Mouse (Mus musculus): Measurements from ENCODE around the gene Olfr744. TPM values are rescaled to one million over a fixed set of nuclear protein-coding genes. Genes with fewer than 3 reads are reported as not detected.
"Not testable (repeated sequence)": the region's sequence is repeated elsewhere in the genome, so short reads cannot be mapped to it uniquely, and the experiment has no call there.

Gene Olfr744
- 0.15 and 0.25 TPM in 2 replicates for polyA plus RNA-seq (2015; fragmentation: Nextera tagmentation; extraction: Ambion mirVana)

GRCm38 (mm10) chr14:50614579-50614978 is at the start of gene Olfr744:
TSS of gene Olfr744 (plus strand) at chr14:50614879.
- Histone ChIP-seq H3K4me3 (replicated peaks) (no peak within 1 kb of the TSS), H3K36me3 (no peaks in the 10 kb centered on the region), H3K4me2 (replicated peaks) (no peak within 1 kb of the TSS), H3K27ac (replicated peaks) (no peak within 1 kb of the TSS), H3K9me3 (replicated peaks) (no peaks in the 10 kb centered on the region), H3K4me1 (no peaks in the 10 kb centered on the region), H3K9ac (no peak within 1 kb of the TSS), H3K27me3 (no peaks in the 10 kb centered on the region)
- no peak for ATAC-seq (ENCODE audit: insufficient number of reproducible peaks, low FRiP score, low TSS enrichment, low read depth)
- WGBS = 86% methylated on average over 2 of the region's 2 CpGs

GRCm38 (mm10) chr14:50573056-50573455 is 41.6 kb upstream of the Olfr744 start:
- not testable (repeated sequence) for H3K9me3 ChIP-seq (replicated peaks); H3K9ac ChIP-seq; H3K27ac ChIP-seq (replicated peaks); H3K4me3 ChIP-seq (replicated peaks); H3K36me3 ChIP-seq; H3K4me2 ChIP-seq (replicated peaks); H3K27me3 ChIP-seq; ATAC-seq (ENCODE audit: insufficient number of reproducible peaks, low FRiP score, low TSS enrichment, low read depth); H3K4me1 ChIP-seq
- WGBS = 61% methylated on average over 1 of the region's 1 CpGs

GRCm38 (mm10) chr14:50639088-50639487 is 24.4 kb downstream of the Olfr744 start, which contains the start of gene Olfr745:
TSS of gene Olfr745 (plus strand) at chr14:50639388.
- Histone ChIP-seq H3K4me3 (replicated peaks) (no peak within 1 kb of the TSS), H3K27me3 (no peaks in the 10 kb centered on the region), H3K4me1 (no peaks in the 10 kb centered on the region), H3K9ac (no peak within 1 kb of the TSS), H3K27ac (replicated peaks) (no peak within 1 kb of the TSS), H3K36me3 (no peaks in the 10 kb centered on the region), H3K4me2 (replicated peaks) (no peak within 1 kb of the TSS), H3K9me3 (replicated peaks) (no peaks in the 10 kb centered on the region; the same call in 1 of the 2 replicates)
- 77% methylated on average over 2 of the region's 2 CpGs for WGBS
- no peak for ATAC-seq (ENCODE audit: insufficient number of reproducible peaks, low FRiP score, low TSS enrichment, low read depth)

GRCm38 (mm10) chr14:50646783-50647182 is 32.1 kb downstream of the Olfr744 start, which contains the start of gene Olfr746:
TSS of gene Olfr746 (plus strand) at chr14:50647083.
- Histone ChIP-seq H3K4me3 (replicated peaks) (no peak within 1 kb of the TSS), H3K27ac (replicated peaks) (no peak within 1 kb of the TSS), H3K9ac (no peak within 1 kb of the TSS), H3K9me3 (replicated peaks) (no peaks in the 10 kb centered on the region), H3K36me3 (no peaks in the 10 kb centered on the region), H3K4me1 (no peaks in the 10 kb centered on the region), H3K27me3 (no peaks in the 10 kb centered on the region), H3K4me2 (replicated peaks) (no peak within 1 kb of the TSS)
- ATAC-seq (ENCODE audit: insufficient number of reproducible peaks, low FRiP score, low TSS enrichment, low read depth) = no peak

Other genes starting within 250 kb of the Olfr744 start
- gene Olfr736, start 233.7 kb upstream of the Olfr744 start, polyA plus RNA-seq (2015; fragmentation: Nextera tagmentation; extraction: Ambion mirVana) = 0.21 TPM in 1 of 2 replicates, not detected in the other
- gene Olfr738, start 207.3 kb upstream of the Olfr744 start, polyA plus RNA-seq (2015; fragmentation: Nextera tagmentation; extraction: Ambion mirVana) = 0.13 and 0.17 TPM in 2 replicates
- gene Olfr739, start 196.3 kb upstream of the Olfr744 start, polyA plus RNA-seq (2015; fragmentation: Nextera tagmentation; extraction: Ambion mirVana) = 0.20 and 0.24 TPM in 2 replicates
- 0.05 TPM in 1 of 2 replicates, not detected in the other for gene Olfr740, start 169.3 kb upstream of the Olfr744 start, polyA plus RNA-seq (2015; fragmentation: Nextera tagmentation; extraction: Ambion mirVana)
- not detected in 2 replicates for gene Olfr741, start 142.1 kb upstream of the Olfr744 start, polyA plus RNA-seq (2015; fragmentation: Nextera tagmentation; extraction: Ambion mirVana)
- not detected in 2 replicates for gene Olfr742, start 111.3 kb upstream of the Olfr744 start, polyA plus RNA-seq (2015; fragmentation: Nextera tagmentation; extraction: Ambion mirVana)
- not detected in 2 replicates for gene Olfr743, start 93.0 kb upstream of the Olfr744 start, polyA plus RNA-seq (2015; fragmentation: Nextera tagmentation; extraction: Ambion mirVana)
- gene Olfr745, start 24.5 kb downstream of the Olfr744 start, polyA plus RNA-seq (2015; fragmentation: Nextera tagmentation; extraction: Ambion mirVana) = 1.3 TPM in 2 replicates
- gene Olfr746, start 32.2 kb downstream of the Olfr744 start, polyA plus RNA-seq (2015; fragmentation: Nextera tagmentation; extraction: Ambion mirVana) = 0.17 TPM in 1 of 2 replicates, not detected in the other
- gene Olfr747, start 78.3 kb downstream of the Olfr744 start, polyA plus RNA-seq (2015; fragmentation: Nextera tagmentation; extraction: Ambion mirVana) = not detected in 2 replicates
- gene Olfr748, start 92.5 kb downstream of the Olfr744 start, polyA plus RNA-seq (2015; fragmentation: Nextera tagmentation; extraction: Ambion mirVana) = 0.05 and 0.08 TPM in 2 replicates
- 0.43 TPM in 1 of 2 replicates, not detected in the other for gene Olfr749, start 130.2 kb downstream of the Olfr744 start, polyA plus RNA-seq (2015; fragmentation: Nextera tagmentation; extraction: Ambion mirVana)
- 71.5 and 80.0 TPM in 2 replicates for gene Ttc5, start 170.6 kb downstream of the Olfr744 start, polyA plus RNA-seq (2015; fragmentation: Nextera tagmentation; extraction: Ambion mirVana)
- not detected in 2 replicates for gene Ccnb1ip1, start 192.9 kb downstream of the Olfr744 start, polyA plus RNA-seq (2015; fragmentation: Nextera tagmentation; extraction: Ambion mirVana)
- gene Parp2, start 193.0 kb downstream of the Olfr744 start, polyA plus RNA-seq (2015; fragmentation: Nextera tagmentation; extraction: Ambion mirVana) = 58.4 and 59.3 TPM in 2 replicates

All from embryonic facial prominence, embryonic 15.5 days (tissue).